In the genomic region with DNA sequence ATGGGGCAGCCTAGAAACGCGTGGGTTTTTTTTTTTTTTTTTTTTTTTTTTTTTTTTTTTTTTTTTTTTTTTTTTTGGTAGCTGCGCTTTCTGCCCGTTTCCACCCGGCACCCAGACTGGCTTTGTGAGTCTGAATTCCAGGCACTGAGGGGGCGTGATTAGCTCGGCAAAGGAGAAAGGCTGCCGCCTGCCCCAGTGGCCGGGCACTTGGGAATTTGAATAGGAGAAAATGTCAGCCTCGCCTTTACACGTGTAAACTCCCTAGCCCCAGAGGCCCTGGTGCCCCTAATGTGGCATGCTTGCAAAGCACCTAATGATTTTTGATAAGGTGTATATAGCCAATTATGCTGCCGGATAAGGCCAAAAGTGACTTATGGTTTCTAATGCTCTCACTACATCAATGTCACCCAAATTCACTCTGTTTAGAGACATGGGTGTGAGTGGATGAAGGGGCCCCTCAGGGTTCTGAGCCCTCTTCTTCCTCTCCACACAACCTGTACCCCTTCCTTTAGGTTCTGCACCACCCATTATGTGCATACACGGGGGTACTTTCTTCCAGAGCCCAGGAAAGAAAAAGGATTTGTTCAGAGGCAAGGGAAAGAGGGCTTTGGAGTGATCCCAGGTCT, we compare ENCODE assay signal across 21 mouse cellular contexts. TPM values are rescaled to one million over a fixed set of nuclear protein-coding genes. Genes with fewer than 3 reads are reported as not detected.
A peak's percentile ranks its signal among the peaks of the same experiment; 100 is the strongest.
DNase-seq lines count a peak whose midpoint lies in the region; ATAC-seq lines count a peak whose summit lies in the region.
"Had no signal": no experiment of that assay in that cellular context is flagged by ENCODE, and none has a peak within 500 bp of the region (broad histone marks: within the 10 kb centered on the region; RNA-seq: fewer than 3 reads in every experiment).

No protein-coding gene starts in this region.

- H3K4me3 ChIP-seq in neural tube, embryonic 11.5 days (ENCODE audit: low read depth, low read length): peak overlapping the region; percentile 40
- peak overlapping the region; percentile 54 for H3K4me3 ChIP-seq in hindbrain, embryonic 11.5 days (ENCODE audit: low read depth, low read length)
- peak overlapping the region; percentile 47 for H3K4me3 ChIP-seq in midbrain, embryonic 11.5 days (ENCODE audit: low read depth, low read length)
- H3K4me3 ChIP-seq in neural tube, embryonic 15.5 days (replicated peaks): peak overlapping the region; percentile 54
- H3K4me3 ChIP-seq: erythroblast, embryonic 14.5 days; gastrocnemius, adult 2 months; layer of hippocampus, adult 2 months; lung, embryonic 15.5 days had no signal

- DNase-seq in neural tube, embryonic 11.5 days (ENCODE audit: low spot score): no peak
- no peak for DNase-seq in neural tube, embryonic 10.5 days (ENCODE audit: extremely low spot score, low spot score)
- DNase-seq in hindbrain, embryonic 11.5 days (ENCODE audit: low spot score): peak; percentile 58
- DNase-seq in midbrain, embryonic 11.5 days (ENCODE audit: low spot score, missing footprints): peak; percentile 93
- DNase-seq in thymus, postnatal 10 days (ENCODE audit: low spot score in 2 of 2): no peak
- DNase-seq in Muller cell, postnatal 12 days (ENCODE audit: inconsistent ontology term): no peak
- DNase-seq in adrenal gland, postnatal 10 days: no peak
- DNase-seq: adrenal gland, postnatal 14 days; gastrocnemius, adult 2 months; kidney, adult 9 months had no signal

- WGBS in neural tube, embryonic 11.5 days: under 1% methylated on average over 13 of the region's 13 CpGs
- WGBS in hindbrain, embryonic 11.5 days: 2% methylated on average over 13 of the region's 13 CpGs
- under 1% methylated on average over 13 of the region's 13 CpGs for WGBS in midbrain, embryonic 11.5 days
- WGBS in neural tube, embryonic 15.5 days: under 1% methylated on average over 13 of the region's 13 CpGs

- no peaks in the 10 kb centered on the region for H3K9me3 ChIP-seq in neural tube, embryonic 11.5 days (ENCODE audit: control insufficient read depth, low read length)
- H3K9me3 ChIP-seq in hindbrain, embryonic 11.5 days (ENCODE audit: control insufficient read depth, low read length): no peaks in the 10 kb centered on the region
- H3K9me3 ChIP-seq in midbrain, embryonic 11.5 days (ENCODE audit: control insufficient read depth, low read length): no peaks in the 10 kb centered on the region
- H3K9me3 ChIP-seq in neural tube, embryonic 15.5 days (replicated peaks): no peaks in the 10 kb centered on the region
- H3K9me3 ChIP-seq: lung, embryonic 15.5 days had no signal

- H3K9ac ChIP-seq in neural tube, embryonic 11.5 days (ENCODE audit: low read length): peak overlapping the region; percentile 67
- H3K9ac ChIP-seq in hindbrain, embryonic 11.5 days (ENCODE audit: low read depth, low read length): peak overlapping the region; percentile 73; the same call in 1 of the 2 replicates
- peak overlapping the region; percentile 71 for H3K9ac ChIP-seq in midbrain, embryonic 11.5 days (ENCODE audit: low read length)
- peak overlapping the region; percentile 65 for H3K9ac ChIP-seq in neural tube, embryonic 15.5 days (replicated peaks)
- H3K9ac ChIP-seq: lung, embryonic 15.5 days had no signal

- peak overlapping the region; percentile 52 for H3K4me2 ChIP-seq in neural tube, embryonic 11.5 days (ENCODE audit: low read depth)
- peak overlapping the region; percentile 17; the same call in 1 of the 2 replicates for H3K4me2 ChIP-seq in hindbrain, embryonic 11.5 days (replicated peaks; ENCODE audit: low read depth, low read length)
- peak overlapping the region; percentile 70 for H3K4me2 ChIP-seq in midbrain, embryonic 11.5 days
- peak overlapping the region; percentile 55 for H3K4me2 ChIP-seq in neural tube, embryonic 15.5 days
- H3K4me2 ChIP-seq: heart, embryonic 11.5 days; liver, embryonic 11.5 days; lung, embryonic 15.5 days had no signal

- H3K27me3 ChIP-seq in neural tube, embryonic 11.5 days (ENCODE audit: control insufficient read depth, insufficient read depth, low read length): peaks cover 97% of the 10 kb centered on the region
- H3K27me3 ChIP-seq in hindbrain, embryonic 11.5 days (ENCODE audit: control insufficient read depth, insufficient read depth, low read length): peaks cover 88% of the 10 kb centered on the region
- H3K27me3 ChIP-seq in midbrain, embryonic 11.5 days (ENCODE audit: control insufficient read depth, insufficient read depth, low read length): peaks cover 92% of the 10 kb centered on the region
- peaks cover 79% of the 10 kb centered on the region for H3K27me3 ChIP-seq in neural tube, embryonic 15.5 days (replicated peaks)

- H3K36me3 ChIP-seq in neural tube, embryonic 11.5 days (ENCODE audit: control insufficient read depth, insufficient read depth, low read length): no peaks in the 10 kb centered on the region
- H3K36me3 ChIP-seq in hindbrain, embryonic 11.5 days (ENCODE audit: control insufficient read depth, insufficient read depth, low read length): no peaks in the 10 kb centered on the region
- H3K36me3 ChIP-seq in midbrain, embryonic 11.5 days (ENCODE audit: control insufficient read depth, insufficient read depth, low read length): no peaks in the 10 kb centered on the region
- H3K36me3 ChIP-seq in neural tube, embryonic 15.5 days: no peaks in the 10 kb centered on the region
- H3K36me3 ChIP-seq: lung, embryonic 15.5 days had no signal

- no peak overlapping the region for H3K27ac ChIP-seq in neural tube, embryonic 11.5 days (ENCODE audit: low read depth, low read length)
- H3K27ac ChIP-seq in hindbrain, embryonic 11.5 days (ENCODE audit: low read depth, low read length): peak overlapping the region; percentile 27
- H3K27ac ChIP-seq in midbrain, embryonic 11.5 days (ENCODE audit: low read depth, low read length): no peak overlapping the region
- peak overlapping the region; percentile 84; the same call in 1 of the 2 replicates for H3K27ac ChIP-seq in neural tube, embryonic 15.5 days (replicated peaks)
- H3K27ac ChIP-seq: gastrocnemius, adult 2 months; layer of hippocampus, adult 2 months; lung, embryonic 15.5 days had no signal

- no peak for ATAC-seq in neural tube, embryonic 11.5 days (ENCODE audit: insufficient read depth, low FRiP score, low TSS enrichment)
- no peak for ATAC-seq in hindbrain, embryonic 11.5 days (ENCODE audit: low FRiP score)
- ATAC-seq in midbrain, embryonic 11.5 days (ENCODE audit: low FRiP score): no peak
- ATAC-seq in neural tube, embryonic 15.5 days (ENCODE audit: low FRiP score): no peak

- peaks cover 12% of the 10 kb centered on the region for H3K4me1 ChIP-seq in neural tube, embryonic 11.5 days (ENCODE audit: control insufficient read depth, insufficient read depth, low read length)
- peaks cover 6% of the 10 kb centered on the region for H3K4me1 ChIP-seq in hindbrain, embryonic 11.5 days (replicated peaks; ENCODE audit: control insufficient read depth, insufficient read depth, low read length)
- H3K4me1 ChIP-seq in midbrain, embryonic 11.5 days (ENCODE audit: control insufficient read depth, insufficient read depth, low read length): peaks cover 33% of the 10 kb centered on the region
- peaks cover 10% of the 10 kb centered on the region for H3K4me1 ChIP-seq in neural tube, embryonic 15.5 days

RNA-seq across cellular contexts. Expression of a gene that starts 1.7 kb away (rescaled TPM):
- polyA plus RNA-seq in neural tube, embryonic 11.5 days (2014; fragmentation: Nextera tagmentation; extraction: Ambion mirVana): 29.9 and 31.2 TPM in 2 replicates
- 36.1 and 41.6 TPM in 2 replicates for polyA plus RNA-seq in hindbrain, embryonic 11.5 days (2014; fragmentation: Nextera tagmentation; extraction: Ambion mirVana)
- polyA plus RNA-seq in midbrain, embryonic 11.5 days (2014; fragmentation: Nextera tagmentation; extraction: Ambion mirVana): 21.5 and 22.0 TPM in 2 replicates
- polyA plus RNA-seq in neural tube, embryonic 15.5 days (2015; fragmentation: Nextera tagmentation; extraction: Ambion mirVana): 18.7 and 22.4 TPM in 2 replicates
- total RNA-seq in adrenal gland, postnatal 10 days (2021): not detected
- total RNA-seq: adrenal gland, postnatal 14 days; common myeloid progenitor, adult 5-6 weeks; gastrocnemius, adult 2 months; hematopoietic stem cell, adult 5-6 weeks; megakaryocyte, adult 5-6 weeks had no signal
- polyA plus RNA-seq: erythroblast, embryonic 14.5 days; urinary bladder, adult 2 months had no signal

RNA-seq across cellular contexts. Expression of a gene that starts 39.4 kb away (rescaled TPM):
- polyA plus RNA-seq in neural tube, embryonic 11.5 days (2014; fragmentation: Nextera tagmentation; extraction: Ambion mirVana): 5.3 and 5.9 TPM in 2 replicates
- 5.8 and 6.7 TPM in 2 replicates for polyA plus RNA-seq in hindbrain, embryonic 11.5 days (2014; fragmentation: Nextera tagmentation; extraction: Ambion mirVana)
- polyA plus RNA-seq in midbrain, embryonic 11.5 days (2014; fragmentation: Nextera tagmentation; extraction: Ambion mirVana): 4.2 TPM in 2 replicates
- 7.9 TPM in 2 replicates for polyA plus RNA-seq in neural tube, embryonic 15.5 days (2015; fragmentation: Nextera tagmentation; extraction: Ambion mirVana)
- 10 to 100 TPM; 33.5 to 38.3 TPM for total RNA-seq in adrenal gland, postnatal 10 days (2021)
- polyA plus RNA-seq: erythroblast, embryonic 14.5 days had no signal

RNA-seq across cellular contexts. Expression of a gene that starts 43.1 kb away (rescaled TPM):
- polyA plus RNA-seq in neural tube, embryonic 11.5 days (2014; fragmentation: Nextera tagmentation; extraction: Ambion mirVana): not detected in 2 replicates
- polyA plus RNA-seq in hindbrain, embryonic 11.5 days (2014; fragmentation: Nextera tagmentation; extraction: Ambion mirVana): not detected in 2 replicates
- polyA plus RNA-seq in midbrain, embryonic 11.5 days (2014; fragmentation: Nextera tagmentation; extraction: Ambion mirVana): not detected in 2 replicates
- not detected in 2 replicates for polyA plus RNA-seq in neural tube, embryonic 15.5 days (2015; fragmentation: Nextera tagmentation; extraction: Ambion mirVana)
- total RNA-seq in adrenal gland, postnatal 10 days (2021): 10 to 100 TPM in 1 of 2 experiments, 1 to 10 TPM in 1; 2.5 to 20.1 TPM
- total RNA-seq: common myeloid progenitor, adult 5-6 weeks; hematopoietic stem cell, adult 5-6 weeks; left cerebral cortex, postnatal 14 days; megakaryocyte, adult 5-6 weeks had no signal
- polyA plus RNA-seq: erythroblast, embryonic 14.5 days; heart, embryonic 11.5 days; liver, embryonic 11.5 days; lung, embryonic 15.5 days; urinary bladder, adult 2 months had no signal

Comparison
In these comparisons a context has a peak if more than half of its experiments do, and no peak if none do; other contexts are left out.
1. H3K27ac ChIP-seq: peak in hindbrain, embryonic 11.5 days (single experiment) and neural tube, embryonic 15.5 days (single experiment); none in neural tube, embryonic 11.5 days (single experiment) and midbrain, embryonic 11.5 days (single experiment).
2. DNase-seq: peak in hindbrain, embryonic 11.5 days (single experiment) and midbrain, embryonic 11.5 days (single experiment); none in neural tube, embryonic 11.5 days (single experiment), neural tube, embryonic 10.5 days (single experiment), thymus, postnatal 10 days (0 of 2), Muller cell, postnatal 12 days (single experiment) and adrenal gland, postnatal 10 days (single experiment).
3. H3K4me2 ChIP-seq: peak in every context shown above with its lines; median percentile 70 in midbrain, embryonic 11.5 days; 55 in neural tube, embryonic 15.5 days; 52 in neural tube, embryonic 11.5 days; 17 in hindbrain, embryonic 11.5 days.
4. Peak in every context shown above with its lines, with median percentiles within 50 percentile points of each other: H3K4me3 ChIP-seq and H3K9ac ChIP-seq.